Mouse (Mus musculus) pancreas, adult 10 weeks (tissue): ENCODE measurements around the gene Xbp1. TPM values are rescaled to one million over a fixed set of nuclear protein-coding genes. Genes with fewer than 3 reads are reported as not detected.

Source experiments
- polyA plus RNA-seq: library from polyadenylated mRNA; stranded (reverse); fragments of 350-450 nt; fragmentation: Illumina TruSeq; extraction: RNeasy Lipid Tissue Mini Kit (QIAGEN cat#74804); gene quantifications from one replicate; pipeline ENCODE4 v1.2.3, GENCODE M21; 2015; ENCODE audit warnings: low read depth, low replicate concordance; ENCODE audit not compliant: insufficient read depth

Xbp1 gene
- polyA plus RNA-seq, result 186 TPM

DNA sequence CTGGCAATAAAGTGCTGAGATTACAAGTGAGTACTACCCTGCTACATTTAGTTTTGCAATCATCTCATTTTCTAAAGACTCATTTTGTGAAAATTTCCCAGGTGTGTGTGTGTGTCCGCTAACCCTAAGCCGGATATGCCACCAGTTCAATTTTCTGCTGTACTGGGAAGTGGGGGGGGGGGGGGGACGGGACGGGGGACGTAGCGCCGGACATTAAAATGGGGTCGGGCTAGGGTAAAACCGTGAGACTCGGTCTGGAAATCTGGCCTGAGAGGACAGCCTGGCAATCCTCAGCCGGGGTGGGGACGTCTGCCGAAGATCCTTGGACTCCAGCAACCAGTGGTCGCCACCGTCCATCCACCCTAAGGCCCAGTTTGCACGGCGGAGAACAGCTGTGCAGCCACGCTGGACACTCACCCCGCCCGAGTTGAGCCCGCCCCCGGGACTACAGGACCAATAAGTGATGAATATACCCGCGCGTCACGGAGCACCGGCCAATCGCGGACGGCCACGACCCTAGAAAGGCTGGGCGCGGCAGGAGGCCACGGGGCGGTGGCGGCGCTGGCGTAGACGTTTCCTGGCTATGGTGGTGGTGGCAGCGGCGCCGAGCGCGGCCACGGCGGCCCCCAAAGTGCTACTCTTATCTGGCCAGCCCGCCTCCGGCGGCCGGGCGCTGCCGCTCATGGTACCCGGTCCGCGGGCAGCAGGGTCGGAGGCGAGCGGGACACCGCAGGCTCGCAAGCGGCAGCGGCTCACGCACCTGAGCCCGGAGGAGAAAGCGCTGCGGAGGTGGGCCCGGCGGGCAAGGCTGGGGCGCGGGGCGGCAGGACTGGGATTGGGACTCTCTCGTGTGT, at the start of gene Xbp1:
TSS of gene Xbp1 (plus strand) at position 248 of the 854 bp plus-strand sequence.

GRCm38 (mm10) chr11:5541799-5542481, 21.5 kb downstream of the Xbp1 start, which contains the start of gene Ccdc117:
Gene Ccdc117 (minus strand): TSS chr11:5542187.

GRCm38 (mm10) chr11:5569474-5569873, 49.0 kb downstream of the Xbp1 start, which contains the start of gene Ankrd36:
Gene Ankrd36 (plus strand): TSS chr11:5569684.

Other genes with a start within 250 kb of the Xbp1 start
- gene Znrf3, start 75.8 kb upstream of the Xbp1 start, polyA plus RNA-seq, result 1.1 TPM
- 5.5 TPM for gene Ccdc117, start 21.5 kb downstream of the Xbp1 start, polyA plus RNA-seq
- gene Ankrd36, start 49.0 kb downstream of the Xbp1 start, polyA plus RNA-seq, result not detected
- gene Mrps24, start 195.0 kb downstream of the Xbp1 start, polyA plus RNA-seq, result 39.7 TPM
- gene Urgcp, start 241.7 kb downstream of the Xbp1 start, polyA plus RNA-seq, result 4.0 TPM